Mouse (Mus musculus) limb, embryonic 11.5 days (tissue): Measurements from ENCODE around the gene Epyc. TPM values are rescaled to one million over a fixed set of nuclear protein-coding genes. Genes with fewer than 3 reads are reported as not detected.

Experiments used
- ATAC-seq: fragments of 200-750 bp; cut with Nextera tagmentation; 2 replicates; pipeline ENCODE4 v1.8.0; 2017; ENCODE audit warnings: low read depth; ENCODE audit not compliant: insufficient number of reproducible peaks, low FRiP score, low TSS enrichment
- DNase-seq: peaks from one replicate; pipeline ENCODE4 v3.0.0-alpha.2; 2015; ENCODE audit warnings: low spot score
- H3K27ac ChIP-seq: fragments of 300-500 bp; sonication (generic); replicated peaks from 2 replicates; pipeline ENCODE4 v1.5.1; 2014; ENCODE audit warnings: low read depth, mild to moderate bottlenecking, low read length
- H3K27me3 ChIP-seq: fragments of 300-500 bp; sonication (generic); 2 replicates; pipeline ENCODE4 v1.6.1; 2014; ENCODE audit warnings: mild to moderate bottlenecking, low read length, mixed read lengths; ENCODE audit not compliant: control insufficient read depth, insufficient read depth
- H3K36me3 ChIP-seq: fragments of 300-500 bp; sonication (generic); 2 replicates; pipeline ENCODE4 v1.6.1; 2014; ENCODE audit warnings: mild to moderate bottlenecking, low read length, moderate library complexity, mixed read lengths; ENCODE audit not compliant: control insufficient read depth, insufficient read depth
- H3K4me1 ChIP-seq: fragments of 300-500 bp; sonication (generic); 2 replicates; pipeline ENCODE4 v1.6.1; 2014; ENCODE audit warnings: low read length, mixed read lengths; ENCODE audit not compliant: control insufficient read depth, insufficient read depth
- H3K4me2 ChIP-seq: fragments of 300-500 bp; sonication (generic); 2 replicates; pipeline ENCODE4 v1.6.1; 2014; ENCODE audit warnings: low read depth, mild to moderate bottlenecking, moderate library complexity; ENCODE audit not compliant: severe bottlenecking
- H3K4me3 ChIP-seq: fragments of 300-500 bp; sonication (generic); 2 replicates; pipeline ENCODE4 v1.5.1; 2014; ENCODE audit warnings: low read depth, low read length
- H3K9ac ChIP-seq: fragments of 300-500 bp; sonication (generic); 2 replicates; pipeline ENCODE4 v1.6.1; 2014; ENCODE audit warnings: mild to moderate bottlenecking, low read length
- H3K9me3 ChIP-seq: fragments of 300-500 bp; sonication (generic); 2 replicates; pipeline ENCODE4 v1.6.1; 2016; ENCODE audit warnings: low read length; ENCODE audit not compliant: control insufficient read depth
- WGBS: fragments of 180-500 bp; shearing (Covaris S2); extraction: QIAGEN DNeasy Blood & Tissue Kit; methylation state at CpG from one replicate; pipeline ENCODE4 v1.1.7; 2014; 5-methylcytosine and 5-hydroxymethylcytosine counted together
- polyA plus RNA-seq: library from polyadenylated mRNA; unstranded; fragments of >200 nt; fragmentation: Nextera tagmentation; extraction: Ambion mirVana; gene quantifications from 2 replicates; pipeline ENCODE4 v1.2.1, GENCODE M21; 2014

The Epyc gene
- polyA plus RNA-seq, 1 experiment from 2014 or later = 1.4 TPM

GRCm38 (mm10) chr10:97689425-97689824, 45.6 kb downstream of the Epyc start:
- H3K4me1 ChIP-seq = no peaks in the 10 kb centered on the region
- no peak overlapping the region for H3K9ac ChIP-seq
- no peak for ATAC-seq
- no peak for DNase-seq
- 83% methylated on average over 3 of the region's 3 CpGs for WGBS
- H3K9me3 ChIP-seq = no peaks in the 10 kb centered on the region
- no peaks in the 10 kb centered on the region for H3K27me3 ChIP-seq
- H3K4me2 ChIP-seq = no peak overlapping the region
- H3K27ac ChIP-seq = no peak overlapping the region
- H3K4me3 ChIP-seq = no peak overlapping the region
- no peaks in the 10 kb centered on the region for H3K36me3 ChIP-seq

- 72% methylated on average over 20 of the region's 20 CpGs for WGBS
- ATAC-seq = no peak
- H3K9ac ChIP-seq = no peak within 1 kb of the TSS
- no peaks in the 10 kb centered on the region for H3K36me3 ChIP-seq
- H3K9me3 ChIP-seq = no peaks in the 10 kb centered on the region
- DNase-seq = no peak
- no peaks in the 10 kb centered on the region for H3K4me1 ChIP-seq
- H3K27ac ChIP-seq = no peak within 1 kb of the TSS
- no peak within 1 kb of the TSS for H3K4me3 ChIP-seq
- H3K27me3 ChIP-seq = no peaks in the 10 kb centered on the region
- H3K4me2 ChIP-seq = no peak within 1 kb of the TSS
Observed at GRCm38 (mm10) chr10:97692913-97693312, 49.0 kb downstream of the Epyc start, which contains the start of gene Ccer1. Gene Ccer1 (plus strand): TSS chr10:97693059.

DNA sequence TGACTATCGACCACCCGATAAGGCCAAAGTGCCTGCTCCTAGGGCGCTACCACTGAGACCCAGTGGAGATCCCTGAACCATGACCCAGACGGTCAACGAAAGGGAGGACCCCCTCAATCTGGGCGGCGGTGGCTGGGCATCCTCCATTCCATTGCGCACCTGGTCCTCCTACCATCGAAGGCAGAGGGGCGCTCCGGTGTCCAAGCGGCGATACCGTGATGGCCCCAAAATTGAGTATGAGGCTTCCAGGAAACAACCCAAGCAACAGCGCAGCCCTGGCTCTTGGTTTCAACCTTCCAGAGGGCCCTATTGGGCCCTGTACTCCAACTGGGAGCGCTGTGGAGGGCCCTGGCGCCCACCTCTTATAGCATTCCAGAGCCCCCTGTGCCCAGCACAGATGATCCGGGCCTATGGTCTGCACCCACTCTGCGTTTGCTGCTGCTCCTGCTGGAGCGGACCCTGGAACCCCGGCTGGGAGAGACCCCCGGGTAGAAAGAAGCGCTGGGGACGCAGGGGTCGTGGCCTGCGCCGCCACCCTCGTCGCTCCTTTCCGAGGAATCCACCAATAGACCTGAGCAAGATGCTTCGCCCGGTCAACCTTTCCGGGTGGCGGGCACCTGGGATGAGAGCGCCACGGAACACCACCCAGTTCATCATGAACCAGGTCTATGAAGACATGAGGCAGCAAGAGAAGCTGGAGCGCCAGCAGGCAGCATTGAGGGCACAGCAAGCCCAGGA, 49.7 kb downstream of the Epyc start:
- Histone ChIP-seq H3K27ac (no peak overlapping the region), H3K4me1 (no peaks in the 10 kb centered on the region), H3K4me3 (no peak overlapping the region), H3K4me2 (no peak overlapping the region), H3K9me3 (no peaks in the 10 kb centered on the region), H3K9ac (no peak overlapping the region), H3K27me3 (no peaks in the 10 kb centered on the region), H3K36me3 (no peaks in the 10 kb centered on the region)
- ATAC-seq (no peak), DNase-seq (no peak)
- WGBS = 91% methylated on average over 37 of the region's 37 CpGs

DNA sequence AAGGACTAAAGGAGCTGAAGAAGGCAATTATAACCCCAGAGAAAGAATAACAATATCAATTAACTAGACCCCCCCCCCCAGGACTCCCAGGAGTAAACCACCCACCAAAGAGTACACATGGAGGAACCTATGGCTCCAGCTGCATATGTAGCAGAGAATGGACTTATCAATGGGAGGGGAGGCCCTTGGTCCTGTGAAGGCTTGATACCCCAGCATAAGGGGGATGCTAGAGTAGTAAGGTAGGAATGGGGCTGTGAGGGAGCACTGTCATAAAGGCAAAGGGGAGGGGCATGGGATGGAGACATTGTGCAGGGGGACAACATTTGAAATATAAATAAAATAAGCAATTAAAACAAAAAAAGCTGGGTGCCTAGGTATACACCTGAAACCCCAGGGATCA, 58.5 kb downstream of the Epyc start:
- Histone ChIP-seq H3K9ac (no peak overlapping the region), H3K4me2 (no peak overlapping the region), H3K36me3 (no peaks in the 10 kb centered on the region), H3K4me1 (no peaks in the 10 kb centered on the region), H3K4me3 (no peak overlapping the region), H3K9me3 (no peaks in the 10 kb centered on the region), H3K27me3 (no peaks in the 10 kb centered on the region), H3K27ac (no peak overlapping the region)
- DNase-seq = no peak
- no peak for ATAC-seq

DNA sequence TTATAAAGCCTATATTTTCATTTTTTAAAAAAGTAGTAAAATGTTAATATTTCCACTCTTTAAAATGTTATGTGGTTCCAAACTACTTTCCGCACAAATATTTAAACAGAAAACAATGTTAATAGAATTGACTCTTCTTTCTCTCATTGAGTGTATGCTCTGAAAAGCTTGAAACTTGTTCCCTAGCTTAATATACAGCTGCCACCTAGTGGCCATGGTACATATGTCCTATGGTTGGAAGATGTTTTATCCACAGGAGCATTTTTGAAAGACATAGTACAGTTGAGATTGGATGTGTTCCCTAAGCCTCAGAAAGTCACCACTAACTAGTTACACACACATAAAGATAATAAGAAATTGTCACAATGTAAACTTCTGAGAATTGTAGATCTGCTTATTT, 60.7 kb downstream of the Epyc start:
- no peak overlapping the region for H3K4me2 ChIP-seq
- H3K27ac ChIP-seq = no peak overlapping the region
- H3K36me3 ChIP-seq = no peaks in the 10 kb centered on the region
- WGBS = 57% methylated on average over 1 of the region's 1 CpGs
- H3K4me1 ChIP-seq = no peaks in the 10 kb centered on the region
- DNase-seq = peak; percentile 44
- H3K27me3 ChIP-seq = no peaks in the 10 kb centered on the region
- ATAC-seq = no peak
- no peaks in the 10 kb centered on the region for H3K9me3 ChIP-seq
- H3K4me3 ChIP-seq = no peak overlapping the region
- no peak overlapping the region for H3K9ac ChIP-seq

DNA sequence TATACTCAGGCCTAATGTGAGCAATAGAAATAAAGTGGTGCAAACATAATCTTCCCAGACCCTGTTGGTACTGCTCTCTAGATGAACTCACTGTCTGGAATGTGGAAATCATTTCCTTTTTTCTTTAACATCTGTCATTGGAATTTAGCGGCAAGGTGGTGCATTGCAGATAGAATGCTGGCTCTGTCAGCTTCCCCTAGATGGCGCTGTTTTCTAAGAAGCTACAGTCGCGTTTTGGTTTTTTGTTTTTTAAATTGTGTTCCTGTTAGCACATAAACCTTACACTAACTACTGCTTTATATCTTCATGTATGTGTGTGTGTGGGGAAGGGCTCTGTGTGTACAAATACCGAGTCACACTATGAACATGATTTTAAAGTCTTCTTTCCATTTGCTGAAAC, 68.8 kb downstream of the Epyc start:
- H3K27ac ChIP-seq = no peak overlapping the region
- no peak overlapping the region for H3K4me2 ChIP-seq
- H3K4me3 ChIP-seq = no peak overlapping the region
- H3K36me3 ChIP-seq = no peaks in the 10 kb centered on the region
- 5% methylated on average over 5 of the region's 5 CpGs for WGBS
- no peaks in the 10 kb centered on the region for H3K4me1 ChIP-seq
- no peak; the same call in 1 of the 2 replicates for ATAC-seq
- no peaks in the 10 kb centered on the region for H3K9me3 ChIP-seq
- no peaks in the 10 kb centered on the region for H3K27me3 ChIP-seq
- DNase-seq = peak; percentile 67
- no peak overlapping the region for H3K9ac ChIP-seq

GRCm38 (mm10) chr10:97714584-97714983, 70.7 kb downstream of the Epyc start:
- no peak overlapping the region for H3K9ac ChIP-seq
- ATAC-seq (no peak), DNase-seq (no peak)
- H3K9me3 ChIP-seq = no peaks in the 10 kb centered on the region
- 82% methylated on average over 4 of the region's 4 CpGs for WGBS
- no peaks in the 10 kb centered on the region for H3K4me1 ChIP-seq
- H3K4me2 ChIP-seq = no peak overlapping the region
- H3K4me3 ChIP-seq = no peak overlapping the region
- no peaks in the 10 kb centered on the region for H3K36me3 ChIP-seq
- no peak overlapping the region for H3K27ac ChIP-seq
- no peaks in the 10 kb centered on the region for H3K27me3 ChIP-seq

GRCm38 (mm10) chr10:97715289-97715906, 71.5 kb downstream of the Epyc start:
- no peak overlapping the region for H3K4me3 ChIP-seq
- no peak overlapping the region for H3K27ac ChIP-seq
- H3K9me3 ChIP-seq = no peaks in the 10 kb centered on the region
- 88% methylated on average over 3 of the region's 3 CpGs for WGBS
- no peak overlapping the region for H3K9ac ChIP-seq
- DNase-seq = no peak
- H3K27me3 ChIP-seq = no peaks in the 10 kb centered on the region
- no peaks in the 10 kb centered on the region for H3K36me3 ChIP-seq
- no peak for ATAC-seq
- H3K4me2 ChIP-seq = no peak overlapping the region
- no peaks in the 10 kb centered on the region for H3K4me1 ChIP-seq
